Mouse (Mus musculus): ENCODE data around the gene Emilin1.

Gene Emilin1

DNA sequence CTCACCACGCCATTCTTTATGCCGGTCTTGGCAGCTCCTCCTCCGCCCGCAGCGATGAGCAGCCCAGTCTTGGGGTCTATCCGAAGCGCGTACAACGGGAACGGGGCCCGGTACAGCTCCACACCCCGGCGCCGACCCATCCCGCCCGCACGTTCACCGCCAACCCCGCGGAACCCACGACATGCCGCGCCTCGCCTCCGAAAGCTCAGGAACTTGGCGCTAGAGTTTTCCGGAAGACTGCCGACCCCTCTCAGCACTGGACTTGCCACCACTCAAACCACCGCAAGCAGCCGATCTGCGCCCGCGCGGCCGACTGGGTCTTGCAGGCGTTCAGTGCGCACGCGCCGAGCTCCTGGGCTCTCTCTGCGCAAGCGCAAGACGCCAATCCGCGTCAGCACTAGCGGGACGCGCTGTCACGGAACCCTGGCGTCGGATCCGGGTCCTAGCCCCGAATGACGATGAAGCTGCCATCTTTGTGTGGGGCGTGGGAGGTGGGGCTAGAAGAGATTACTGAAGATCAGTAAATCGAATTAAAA, 46.8 kb downstream of the Emilin1 start, which contains the start of gene Preb:
TSS of gene Preb (minus strand) at position 396 of the 536 bp plus-strand sequence.
- WGBS, result under 1% methylated on average over 56 of the region's 56 CpGs

DNA sequence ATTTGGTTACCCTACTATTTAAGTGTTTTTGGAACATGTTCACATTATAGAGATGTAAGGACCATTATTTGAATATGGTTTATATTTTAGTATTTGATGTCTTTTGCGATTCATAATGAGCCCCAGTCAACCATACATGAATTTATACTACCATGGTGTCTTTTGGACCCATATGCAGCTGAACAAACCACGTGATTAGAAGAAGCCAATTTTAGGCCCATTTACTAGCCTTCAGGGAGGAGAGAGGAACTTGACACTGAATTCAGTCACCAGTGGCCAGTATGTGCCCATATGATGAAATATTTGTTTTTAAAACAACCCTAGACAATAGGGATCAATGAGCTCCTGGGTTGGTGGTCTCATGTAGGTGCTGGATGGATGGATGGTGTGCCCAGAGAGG, 47.6 kb downstream of the Emilin1 start:
- 95% methylated on average over 2 of the region's 2 CpGs for WGBS

DNA sequence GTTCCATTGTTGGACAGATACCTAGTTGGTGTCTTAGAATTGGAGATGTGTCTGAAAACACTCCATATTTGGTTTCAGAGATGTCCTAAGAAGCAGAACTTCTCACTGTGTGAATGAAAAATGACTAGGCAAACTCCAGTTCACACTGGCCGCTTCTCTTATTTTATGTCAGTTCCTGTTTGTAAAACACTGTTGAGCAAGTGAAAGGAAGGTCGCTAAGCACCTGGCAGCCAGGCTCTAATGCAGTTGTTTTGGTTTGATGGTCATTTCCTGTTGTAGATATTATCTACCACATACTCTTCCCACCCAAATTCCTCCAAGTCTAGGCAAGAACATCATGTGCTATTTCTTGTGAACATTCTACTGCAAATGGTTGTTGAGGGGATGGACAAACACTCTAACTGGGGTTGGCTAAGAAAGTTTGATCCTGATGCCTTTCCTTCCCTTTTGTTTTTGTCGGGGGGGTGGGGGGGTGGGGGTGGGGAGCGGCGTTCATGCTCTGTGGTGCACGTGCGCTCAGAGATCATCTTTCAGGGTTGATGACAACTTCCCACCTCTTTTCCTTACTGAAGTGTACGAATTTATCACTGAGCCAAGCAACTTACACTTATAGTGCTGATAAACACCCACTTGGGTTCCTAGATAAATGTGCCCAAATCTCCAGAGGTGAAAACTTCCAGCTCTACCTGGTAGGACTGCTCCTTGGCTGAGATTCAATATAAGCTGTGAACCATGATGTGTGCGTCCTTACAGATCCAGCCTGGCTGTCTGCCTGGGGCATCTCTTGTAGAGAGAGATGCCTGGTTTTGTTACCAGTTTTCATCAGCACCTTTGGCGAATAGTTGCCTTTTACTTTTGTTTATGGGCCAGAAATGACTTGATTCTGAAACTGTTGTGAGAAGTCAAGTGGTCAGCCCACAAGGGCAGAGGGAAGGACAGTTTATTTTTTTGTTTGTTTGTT, 48.6 kb downstream of the Emilin1 start:
- 68% methylated on average over 10 of the region's 10 CpGs for WGBS

DNA sequence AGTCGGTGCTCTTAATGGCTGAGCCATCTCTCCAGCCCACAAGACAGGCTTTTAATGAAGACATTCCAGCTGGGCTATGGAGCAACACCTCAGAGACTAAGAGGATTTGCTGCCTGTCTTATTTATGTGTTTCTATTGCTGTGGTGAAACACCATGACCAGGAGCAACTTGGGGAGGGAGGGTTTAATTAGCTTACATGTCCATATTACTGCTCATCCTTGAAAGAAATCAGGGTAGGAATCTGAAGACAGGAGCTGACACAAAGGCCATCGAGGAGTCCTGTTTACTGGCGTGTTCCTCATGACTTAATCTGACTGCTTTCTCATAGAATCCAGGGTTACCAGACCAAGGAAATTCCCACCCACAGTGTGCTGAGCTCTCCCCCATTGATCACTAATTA, 50.7 kb downstream of the Emilin1 start:
- WGBS, result 83% methylated on average over 3 of the region's 3 CpGs

DNA sequence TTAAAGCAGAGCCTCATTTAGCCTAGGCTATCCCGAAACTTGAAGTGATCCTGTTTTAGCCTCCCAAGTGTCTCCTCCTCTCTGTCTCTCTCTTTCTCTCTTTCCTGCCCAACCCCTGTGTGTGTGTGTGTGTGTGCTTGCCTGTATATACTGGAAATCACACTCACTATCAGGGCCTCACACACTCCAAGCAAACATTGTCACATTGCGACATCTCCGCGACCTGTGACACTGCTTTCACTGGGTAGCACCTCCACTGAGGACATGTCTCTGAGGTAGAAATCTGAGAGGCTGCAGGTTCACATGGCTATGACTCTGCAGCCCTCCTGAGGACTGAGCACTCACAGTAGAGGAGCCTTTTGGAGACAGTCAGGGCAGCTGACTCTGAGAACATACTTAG, 53.0 kb downstream of the Emilin1 start:
- WGBS, result 92% methylated on average over 4 of the region's 4 CpGs

DNA sequence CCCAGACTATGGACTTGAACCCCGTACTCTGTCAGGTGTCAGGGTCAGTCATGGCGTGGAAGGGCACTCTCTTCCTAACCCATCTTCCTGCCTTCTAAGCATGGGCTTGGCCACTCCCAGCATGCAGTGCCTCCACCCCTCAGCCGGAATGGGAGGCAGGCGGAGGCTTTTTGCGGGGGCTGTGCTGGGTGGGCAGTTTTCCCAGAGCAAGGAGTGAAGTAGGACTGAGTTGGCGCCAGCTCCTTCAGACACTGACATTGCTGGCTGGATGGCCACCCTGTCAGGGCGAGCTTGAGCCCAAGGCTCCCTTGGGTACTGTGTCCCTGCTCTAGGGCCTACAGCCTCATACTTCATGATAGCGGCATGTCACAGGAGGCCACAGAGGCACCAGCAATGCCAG, 55.2 kb downstream of the Emilin1 start, which contains the start of gene Tcf23:
TSS of gene Tcf23 (plus strand) at position 247 of the 400 bp plus-strand sequence.
- 43% methylated on average over 8 of the region's 8 CpGs for WGBS

DNA sequence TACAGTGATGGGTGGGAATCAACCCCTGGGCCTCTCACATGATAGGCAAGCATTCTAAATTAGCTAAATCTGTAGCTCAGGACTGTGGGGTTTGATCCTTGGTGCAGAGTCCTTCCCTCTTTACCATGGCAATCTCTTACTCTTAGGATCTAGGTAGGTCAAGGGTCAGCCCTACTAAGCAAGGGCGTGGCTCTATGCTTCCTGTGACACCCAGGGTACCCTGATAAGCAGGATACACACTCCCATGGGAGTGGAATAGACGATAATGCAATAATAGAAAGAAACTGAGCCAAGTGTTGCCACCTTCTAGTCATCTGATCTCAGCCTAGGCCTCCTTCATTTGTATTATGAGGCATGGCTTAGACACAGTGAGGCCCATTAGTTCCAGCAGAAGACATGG, 56.2 kb downstream of the Emilin1 start:
- WGBS, result 76% methylated on average over 2 of the region's 2 CpGs
